Mouse (Mus musculus): ENCODE data around the gene Man2b1. TPM values are rescaled to one million over a fixed set of nuclear protein-coding genes. Genes with fewer than 3 reads are reported as not detected.

Man2b1 gene
- polyA plus RNA-seq (2016; fragmentation: Nextera tagmentation; extraction: Ambion mirVana), result 22.4 and 25.2 TPM in 2 replicates

GRCm38 (mm10) chr8:85083108-85083813, at the start of gene Man2b1:
Man2b1 (plus strand) TSS chr8:85083270.
- Histone ChIP-seq H3K9me3 (replicated peaks) (no peaks in the 10 kb centered on the region), H3K27ac (peak within 1 kb of the TSS; percentile 83), H3K4me3 (peak within 1 kb of the TSS; percentile 73), H3K27me3 (ENCODE audit: low read depth, poor library complexity, severe bottlenecking) (no peaks in the 10 kb centered on the region), H3K36me3 (peaks cover 46% of the 10 kb centered on the region), H3K4me1 (peaks cover 42% of the 10 kb centered on the region)
- 3% methylated on average over 30 of the region's 30 CpGs for WGBS
- peak; percentile 80 for DNase-seq (ENCODE audit: low spot score)

DNA sequence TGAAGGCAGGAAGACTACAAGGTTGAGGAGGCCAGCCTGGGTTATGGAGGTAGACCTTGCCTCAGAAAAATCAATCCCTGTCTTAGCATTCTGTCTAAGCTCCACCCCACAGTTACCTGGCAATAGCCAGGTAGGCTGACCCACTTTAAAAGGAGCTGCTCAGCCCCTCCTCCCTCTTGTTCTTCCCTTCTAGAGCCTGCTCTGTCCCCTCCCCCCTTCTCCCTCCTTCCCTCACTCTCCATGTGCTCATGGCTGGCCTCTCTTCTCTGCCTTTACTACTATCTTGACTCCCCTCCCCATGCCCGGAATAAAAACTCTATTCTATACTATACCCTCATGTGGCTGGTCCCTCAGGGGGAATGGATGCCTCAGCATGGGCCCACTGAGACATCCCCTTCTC, 49.2 kb upstream of the Man2b1 start:
- no peak for DNase-seq (ENCODE audit: low spot score)
- Histone ChIP-seq H3K27me3 (ENCODE audit: low read depth, poor library complexity, severe bottlenecking) (no peaks in the 10 kb centered on the region), H3K4me3 (0 out of 2 replicates have a peak overlapping the region, but pooled peaks have one; percentile 81), H3K4me1 (peaks cover 37% of the 10 kb centered on the region), H3K36me3 (peaks cover 54% of the 10 kb centered on the region), H3K9me3 (replicated peaks) (no peaks in the 10 kb centered on the region), H3K27ac (no peak overlapping the region)
- WGBS, result 39% methylated on average over 1 of the region's 1 CpGs

DNA sequence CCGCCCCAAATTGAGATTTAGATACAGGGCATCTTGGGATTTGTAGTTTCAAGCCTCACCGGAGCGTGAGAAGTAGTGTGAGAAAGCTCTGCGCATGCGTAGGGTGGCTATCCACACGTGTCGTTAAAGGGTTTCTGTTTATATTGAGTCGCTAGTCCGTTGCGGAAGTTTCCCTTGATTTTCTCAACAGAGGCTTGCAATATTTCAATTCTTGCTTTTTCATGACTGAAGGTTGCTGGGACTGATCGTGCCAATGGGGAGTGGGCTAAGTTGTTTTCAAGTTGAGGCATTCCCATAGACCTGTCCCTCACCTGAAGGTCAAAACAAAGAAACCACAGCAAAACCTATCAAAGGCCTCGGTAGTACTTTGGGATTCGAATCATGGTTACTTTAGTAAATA, 48.3 kb upstream of the Man2b1 start:
- Histone ChIP-seq H3K27me3 (ENCODE audit: low read depth, poor library complexity, severe bottlenecking) (no peaks in the 10 kb centered on the region), H3K4me3 (peak overlapping the region; percentile 81), H3K9me3 (replicated peaks) (no peaks in the 10 kb centered on the region), H3K4me1 (peaks cover 34% of the 10 kb centered on the region), H3K27ac (peak overlapping the region; percentile 99), H3K36me3 (peaks cover 51% of the 10 kb centered on the region)
- WGBS, result 4% methylated on average over 13 of the region's 13 CpGs
- peak; percentile 83 for DNase-seq (ENCODE audit: low spot score)

DNA sequence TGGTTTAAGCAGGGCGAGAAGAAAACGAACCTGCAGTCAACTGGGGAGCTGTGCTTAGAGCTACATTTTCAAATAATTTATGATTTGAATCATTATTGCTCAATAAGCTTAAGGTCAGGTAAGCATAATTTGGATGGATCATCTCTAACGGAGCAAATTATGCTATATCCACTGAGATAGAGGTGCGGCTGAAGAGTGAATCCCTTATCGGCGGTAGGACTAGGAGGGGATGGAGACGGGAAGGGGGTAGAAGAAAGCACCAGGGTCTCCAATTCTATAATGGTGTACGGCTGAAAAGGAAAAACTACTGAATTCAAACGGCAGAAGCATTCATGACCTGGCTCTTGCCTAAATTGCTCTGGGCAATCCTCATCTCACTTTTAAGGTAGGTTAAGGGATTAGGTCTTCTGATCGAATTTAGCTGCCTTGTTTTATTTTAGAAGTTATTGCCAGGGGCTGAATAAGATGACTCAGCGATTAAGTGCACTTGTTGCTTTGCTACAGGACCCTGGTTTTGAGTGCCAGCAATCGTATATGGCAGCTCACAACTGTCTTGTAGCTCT, 47.8 kb upstream of the Man2b1 start:
- Histone ChIP-seq H3K4me1 (peaks cover 34% of the 10 kb centered on the region), H3K4me3 (peak overlapping the region; percentile 81), H3K9me3 (replicated peaks) (no peaks in the 10 kb centered on the region), H3K27me3 (ENCODE audit: low read depth, poor library complexity, severe bottlenecking) (no peaks in the 10 kb centered on the region), H3K36me3 (peaks cover 51% of the 10 kb centered on the region), H3K27ac (peak overlapping the region; percentile 99)
- WGBS, result 8% methylated on average over 12 of the region's 12 CpGs
- no peak for DNase-seq (ENCODE audit: low spot score)

DNA sequence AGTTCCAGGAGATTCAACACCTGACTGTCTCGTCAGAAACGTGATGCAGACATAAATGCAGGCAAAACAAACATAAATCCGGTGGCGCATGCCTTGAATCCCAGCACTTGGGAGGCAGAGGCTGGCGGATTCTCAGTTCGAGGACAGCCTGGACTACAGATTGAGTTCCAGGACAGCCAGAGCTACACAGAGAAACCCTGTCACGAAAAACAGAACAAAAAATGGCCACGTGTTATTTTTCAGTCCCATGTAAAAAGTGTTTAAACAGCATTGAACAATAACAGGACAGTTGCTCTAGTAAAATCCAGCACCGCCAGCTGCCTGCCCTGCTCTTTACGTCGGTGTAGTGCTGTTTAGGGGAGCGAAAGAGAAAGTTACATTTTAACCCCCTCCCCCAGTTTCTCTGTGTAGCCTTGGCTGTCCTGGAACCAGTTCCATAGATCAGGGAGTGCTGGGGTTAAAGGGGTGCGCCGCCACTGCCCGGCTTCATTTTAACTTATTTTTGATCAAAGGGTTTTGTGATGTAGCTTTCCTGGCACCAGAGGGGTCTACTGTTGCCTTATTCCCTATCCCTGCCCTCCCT, 47.3 kb upstream of the Man2b1 start:
- Histone ChIP-seq H3K27me3 (ENCODE audit: low read depth, poor library complexity, severe bottlenecking) (no peaks in the 10 kb centered on the region), H3K4me3 (peak overlapping the region; percentile 81), H3K9me3 (replicated peaks) (no peaks in the 10 kb centered on the region), H3K36me3 (peaks cover 51% of the 10 kb centered on the region), H3K4me1 (peaks cover 34% of the 10 kb centered on the region), H3K27ac (peak overlapping the region; percentile 99)
- peak; percentile 51 for DNase-seq (ENCODE audit: low spot score)
- 2% methylated on average over 15 of the region's 15 CpGs for WGBS

DNA sequence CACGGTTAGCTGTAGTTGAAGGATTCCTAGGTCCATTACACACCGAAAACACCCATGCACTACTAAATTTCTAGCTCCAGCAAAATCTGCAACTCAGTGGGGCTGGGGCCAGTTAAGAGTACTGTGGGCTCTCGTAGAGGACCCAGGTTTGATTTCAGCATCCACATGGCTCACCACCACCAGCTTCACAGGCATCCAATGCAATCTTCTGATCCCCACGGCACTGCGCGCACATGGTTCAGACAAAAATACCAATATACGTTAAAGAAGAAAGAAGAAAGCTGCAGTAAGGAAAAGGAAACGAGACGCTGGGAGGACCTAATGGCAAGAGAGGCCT, 46.7 kb upstream of the Man2b1 start:
- DNase-seq (ENCODE audit: low spot score), result no peak
- H3K36me3 ChIP-seq, result peaks cover 52% of the 10 kb centered on the region
- H3K27ac ChIP-seq, result peak overlapping the region; percentile 99
- WGBS, result 0% methylated on average over 9 of the region's 9 CpGs
- H3K9me3 ChIP-seq (replicated peaks), result no peaks in the 10 kb centered on the region
- H3K4me3 ChIP-seq, result peak overlapping the region; percentile 81
- H3K4me1 ChIP-seq, result peaks cover 34% of the 10 kb centered on the region
- no peaks in the 10 kb centered on the region for H3K27me3 ChIP-seq (ENCODE audit: low read depth, poor library complexity, severe bottlenecking)

- Histone ChIP-seq H3K27me3 (ENCODE audit: low read depth, poor library complexity, severe bottlenecking) (no peaks in the 10 kb centered on the region), H3K36me3 (peaks cover 52% of the 10 kb centered on the region), H3K9me3 (replicated peaks) (no peaks in the 10 kb centered on the region), H3K4me3 (peak within 1 kb of the TSS; percentile 81), H3K4me1 (peaks cover 34% of the 10 kb centered on the region), H3K27ac (peak within 1 kb of the TSS; percentile 99)
- 1% methylated on average over 59 of the region's 59 CpGs for WGBS
- DNase-seq (ENCODE audit: low spot score), result peak; percentile 92
These were observed 46.2 kb upstream of the Man2b1 start, which contains the start of gene Tnpo2 for GRCm38 (mm10) chr8:85036718-85037365. Tnpo2 (plus strand) TSS chr8:85036915.

DNA sequence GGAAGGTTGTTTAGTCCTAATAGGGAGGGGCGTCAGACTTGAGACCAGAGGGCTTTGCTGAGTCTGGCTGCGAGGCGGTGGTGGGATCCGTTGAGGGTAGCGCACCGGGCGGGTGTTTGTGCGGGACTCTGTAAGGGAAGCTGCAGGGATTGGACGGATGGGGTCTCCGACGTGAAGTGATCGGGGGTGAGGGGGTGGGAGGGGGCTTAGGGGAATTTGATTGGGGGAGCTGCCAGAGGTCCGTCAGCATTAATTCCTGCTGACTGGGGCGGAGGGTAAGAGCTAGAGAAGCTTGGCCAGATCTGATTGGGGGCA, 45.7 kb upstream of the Man2b1 start:
- no peaks in the 10 kb centered on the region for H3K9me3 ChIP-seq (replicated peaks)
- WGBS, result under 1% methylated on average over 14 of the region's 14 CpGs
- DNase-seq (ENCODE audit: low spot score), result no peak
- H3K4me1 ChIP-seq, result peaks cover 34% of the 10 kb centered on the region
- H3K27ac ChIP-seq, result peak overlapping the region; percentile 99
- no peaks in the 10 kb centered on the region for H3K27me3 ChIP-seq (ENCODE audit: low read depth, poor library complexity, severe bottlenecking)
- peaks cover 52% of the 10 kb centered on the region for H3K36me3 ChIP-seq
- H3K4me3 ChIP-seq, result peak overlapping the region; percentile 81

DNA sequence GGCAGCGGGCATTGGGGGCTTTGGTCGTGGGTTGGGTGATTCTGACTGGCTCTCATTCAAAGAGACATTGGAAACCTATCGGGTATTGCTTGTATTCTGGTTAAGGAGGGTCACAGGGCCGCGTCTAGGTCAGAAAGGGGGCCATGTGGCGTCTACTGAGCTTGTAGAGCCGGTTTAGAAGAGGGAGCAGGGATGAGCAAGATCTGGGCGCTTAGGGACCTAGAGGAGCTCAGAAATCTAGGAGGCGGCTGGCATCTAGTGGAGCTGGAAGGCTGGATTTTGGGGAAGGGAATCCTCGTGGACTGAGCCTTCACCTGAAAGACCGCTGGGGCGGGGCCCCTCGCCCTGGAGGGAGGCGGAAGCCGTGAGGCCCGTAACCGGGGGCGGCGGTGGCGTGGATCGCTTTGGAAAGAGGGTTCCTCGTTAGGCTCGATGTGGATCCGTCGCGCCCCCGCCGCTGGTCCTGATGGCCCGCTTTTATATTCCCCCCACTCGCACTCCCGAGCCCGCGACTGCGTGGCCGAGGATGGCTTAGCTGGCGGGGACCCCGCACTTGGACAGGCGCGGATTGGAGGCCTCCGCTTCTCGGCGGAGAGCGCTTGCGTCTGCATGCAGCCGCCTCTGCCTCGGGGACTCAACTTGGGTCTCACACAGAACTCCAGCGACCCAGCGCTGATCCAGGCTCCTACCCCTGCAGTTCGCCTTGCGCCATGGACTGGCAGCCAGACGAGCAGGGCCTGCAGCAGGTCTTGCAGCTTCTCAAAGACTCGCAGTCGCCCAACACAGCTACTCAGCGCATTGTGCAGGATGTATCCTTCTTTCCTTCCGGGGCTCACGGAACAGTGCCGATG, 45.2 kb upstream of the Man2b1 start:
- under 1% methylated on average over 57 of the region's 57 CpGs for WGBS
- peaks cover 52% of the 10 kb centered on the region for H3K36me3 ChIP-seq

GRCm38 (mm10) chr8:85043619-85044018, 39.5 kb upstream of the Man2b1 start:
- Histone ChIP-seq H3K36me3 (peaks cover 95% of the 10 kb centered on the region), H3K27ac (no peak overlapping the region), H3K4me3 (no peak overlapping the region), H3K4me1 (peaks cover 7% of the 10 kb centered on the region), H3K27me3 (ENCODE audit: low read depth, poor library complexity, severe bottlenecking) (no peaks in the 10 kb centered on the region), H3K9me3 (replicated peaks) (no peaks in the 10 kb centered on the region)
- no peak for DNase-seq (ENCODE audit: low spot score)
- WGBS, result 96% methylated on average over 6 of the region's 6 CpGs

More for the DNA sequence above, 45.2 kb upstream of the Man2b1 start:
- Histone ChIP-seq H3K4me3 (peak overlapping the region; percentile 81), H3K27ac (peak overlapping the region; percentile 99), H3K4me1 (peaks cover 34% of the 10 kb centered on the region), H3K27me3 (ENCODE audit: low read depth, poor library complexity, severe bottlenecking) (no peaks in the 10 kb centered on the region), H3K9me3 (replicated peaks) (no peaks in the 10 kb centered on the region)
- peak; percentile 79 for DNase-seq (ENCODE audit: low spot score)

DNA sequence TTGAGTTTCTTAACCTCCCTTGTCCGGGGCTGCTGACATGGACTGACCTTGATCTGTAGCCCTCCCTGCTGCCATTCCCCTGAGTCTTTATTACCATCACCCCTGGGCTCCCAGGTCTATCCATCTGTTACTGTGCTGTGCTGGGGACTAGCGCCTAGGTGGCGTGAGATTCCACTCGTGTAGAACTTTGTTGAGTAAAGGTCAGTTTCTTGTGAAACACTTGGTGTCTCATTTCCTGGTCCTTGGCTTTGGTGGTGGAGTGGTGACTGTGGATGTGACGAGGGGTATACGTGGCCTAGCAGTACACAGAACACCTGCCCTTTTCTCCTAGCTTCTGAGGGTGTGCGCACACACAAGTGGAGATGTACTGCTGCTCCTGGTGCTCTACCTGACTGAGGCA, 25.7 kb upstream of the Man2b1 start:
- Histone ChIP-seq H3K36me3 (peaks cover 58% of the 10 kb centered on the region), H3K27ac (no peak overlapping the region), H3K4me3 (no peak overlapping the region), H3K27me3 (ENCODE audit: low read depth, poor library complexity, severe bottlenecking) (no peaks in the 10 kb centered on the region), H3K9me3 (replicated peaks) (no peaks in the 10 kb centered on the region), H3K4me1 (peaks cover 12% of the 10 kb centered on the region)
- WGBS, result 84% methylated on average over 7 of the region's 7 CpGs
- no peak for DNase-seq (ENCODE audit: low spot score)

DNA sequence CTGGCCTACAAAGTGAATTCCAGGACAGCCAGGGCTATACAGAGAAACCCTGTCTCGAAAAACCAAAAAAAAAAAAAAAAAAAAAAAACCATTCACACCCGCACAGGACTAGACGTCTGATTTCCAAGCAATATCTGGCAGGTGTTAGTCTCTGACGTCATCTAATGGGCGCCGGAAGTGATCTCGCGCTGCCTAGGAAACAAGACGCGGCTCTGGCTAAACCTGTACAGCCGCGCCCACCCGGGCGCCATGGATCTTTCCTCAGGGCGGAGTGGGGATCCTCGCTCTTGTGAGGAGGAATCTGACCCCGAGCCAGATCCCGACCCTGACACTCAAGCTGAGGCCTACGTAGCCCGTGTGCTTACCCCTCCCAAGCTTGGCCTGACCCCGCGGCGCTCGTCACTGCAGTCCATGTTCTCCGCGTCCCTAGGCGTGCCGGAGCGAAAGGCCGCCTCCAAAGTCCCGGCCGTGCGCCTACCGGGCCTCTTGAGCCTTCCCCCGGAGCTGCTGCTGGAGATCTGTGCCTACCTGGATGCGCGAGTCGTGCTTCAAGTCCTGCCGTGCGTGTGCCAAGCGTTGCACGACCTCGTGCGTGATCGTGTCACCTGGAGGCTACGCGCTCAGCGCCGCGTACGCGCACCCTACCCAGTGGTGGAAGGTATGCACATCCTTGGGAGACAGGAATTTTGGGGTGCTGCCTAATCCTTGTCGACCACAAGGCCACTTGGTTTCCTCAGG, 23.0 kb upstream of the Man2b1 start, which contains the start of gene Fbxw9:
Gene Fbxw9 (plus strand): TSS at position 177 of the 738 bp plus-strand sequence.
- peak; percentile 96 for DNase-seq (ENCODE audit: low spot score)
- Histone ChIP-seq H3K36me3 (peaks cover 39% of the 10 kb centered on the region), H3K27ac (peak within 1 kb of the TSS; percentile 68), H3K4me3 (peak within 1 kb of the TSS; percentile 89), H3K4me1 (peaks cover 12% of the 10 kb centered on the region), H3K9me3 (replicated peaks) (no peaks in the 10 kb centered on the region), H3K27me3 (ENCODE audit: low read depth, poor library complexity, severe bottlenecking) (no peaks in the 10 kb centered on the region)
- under 1% methylated on average over 53 of the region's 53 CpGs for WGBS

Data from limb, embryonic 10.5 days (tissue).